Mouse (Mus musculus): ENCODE measurements around the gene Serping1.
"Not testable (repeated sequence)": the region's sequence is repeated elsewhere in the genome, so short reads cannot be mapped to it uniquely, and the experiment has no call there.

Serping1 gene

GRCm38 (mm10) chr2:84740608-84741333 lies 34.5 kb downstream of the Serping1 start:
- peak; percentile 27 for DNase-seq (ENCODE audit: low read depth, low spot score)

GRCm38 (mm10) chr2:84738271-84738911 lies 36.9 kb downstream of the Serping1 start:
- peak; percentile 51 for DNase-seq (ENCODE audit: low read depth, low spot score)

GRCm38 (mm10) chr2:84737451-84737925 lies 37.8 kb downstream of the Serping1 start:
- peak; percentile 76 for DNase-seq (ENCODE audit: low read depth, low spot score)

GRCm38 (mm10) chr2:84736312-84737161 lies 38.7 kb downstream of the Serping1 start:
- DNase-seq (ENCODE audit: low read depth, low spot score): peak; percentile 25

- peak; percentile 30 for DNase-seq (ENCODE audit: low read depth, low spot score)
Measured at GRCm38 (mm10) chr2:84735346-84735920, 39.8 kb downstream of the Serping1 start.

- no peak for DNase-seq (ENCODE audit: low read depth, low spot score)
Measured at GRCm38 (mm10) chr2:84734919-84735318, 40.3 kb downstream of the Serping1 start.

- peak; percentile 49 for DNase-seq (ENCODE audit: low read depth, low spot score)
Measured at GRCm38 (mm10) chr2:84734351-84734864, 40.8 kb downstream of the Serping1 start.

GRCm38 (mm10) chr2:84733579-84734300 lies 41.5 kb downstream of the Serping1 start, which contains the start of gene Ypel4:
Gene Ypel4, plus strand, starts transcription at chr2:84734058.
- peak; percentile 62 for DNase-seq (ENCODE audit: low read depth, low spot score)

GRCm38 (mm10) chr2:84732394-84732793 lies 42.9 kb downstream of the Serping1 start:
- no peak for DNase-seq (ENCODE audit: low read depth, low spot score)

GRCm38 (mm10) chr2:84731206-84731605 lies 44.0 kb downstream of the Serping1 start:
- DNase-seq (ENCODE audit: low read depth, low spot score): no peak

- not testable (repeated sequence) for DNase-seq (ENCODE audit: low read depth, low spot score)
Measured at GRCm38 (mm10) chr2:84728191-84728590, 47.1 kb downstream of the Serping1 start.

- DNase-seq (ENCODE audit: low read depth, low spot score): peak; percentile 98
Measured at GRCm38 (mm10) chr2:84727172-84727858, 47.9 kb downstream of the Serping1 start, which contains the start of gene Clp1. Gene Clp1, minus strand, starts transcription at chr2:84727350.

GRCm38 (mm10) chr2:84726716-84727115 lies 48.5 kb downstream of the Serping1 start:
- no peak for DNase-seq (ENCODE audit: low read depth, low spot score)

- no peak for DNase-seq (ENCODE audit: low read depth, low spot score)
Measured at GRCm38 (mm10) chr2:84725770-84726169, 49.5 kb downstream of the Serping1 start.

GRCm38 (mm10) chr2:84723856-84724255 lies 51.4 kb downstream of the Serping1 start:
- no peak for DNase-seq (ENCODE audit: low read depth, low spot score)

GRCm38 (mm10) chr2:84721182-84721581 lies 54.1 kb downstream of the Serping1 start:
- DNase-seq (ENCODE audit: low read depth, low spot score): no peak

GRCm38 (mm10) chr2:84720718-84721117 lies 54.5 kb downstream of the Serping1 start:
- DNase-seq (ENCODE audit: low read depth, low spot score): no peak

- DNase-seq (ENCODE audit: low read depth, low spot score): no peak
Measured at GRCm38 (mm10) chr2:84717357-84717756, 57.9 kb downstream of the Serping1 start.

GRCm38 (mm10) chr2:84716423-84717355 lies 58.6 kb downstream of the Serping1 start:
- DNase-seq (ENCODE audit: low read depth, low spot score): no peak
